Mouse (Mus musculus) retina, adult 2 months (tissue): Measurements from ENCODE around the gene Wbp2nl.
"Not testable (repeated sequence)": the region's sequence is repeated elsewhere in the genome, so short reads cannot be mapped to it uniquely, and the experiment has no call there.

ENCODE experiments used
- DNase-seq: peaks from one replicate; pipeline ENCODE4 v3.0.0-alpha.2; 2012; ENCODE audit warnings: low read depth, low spot score

Gene Wbp2nl

DNA sequence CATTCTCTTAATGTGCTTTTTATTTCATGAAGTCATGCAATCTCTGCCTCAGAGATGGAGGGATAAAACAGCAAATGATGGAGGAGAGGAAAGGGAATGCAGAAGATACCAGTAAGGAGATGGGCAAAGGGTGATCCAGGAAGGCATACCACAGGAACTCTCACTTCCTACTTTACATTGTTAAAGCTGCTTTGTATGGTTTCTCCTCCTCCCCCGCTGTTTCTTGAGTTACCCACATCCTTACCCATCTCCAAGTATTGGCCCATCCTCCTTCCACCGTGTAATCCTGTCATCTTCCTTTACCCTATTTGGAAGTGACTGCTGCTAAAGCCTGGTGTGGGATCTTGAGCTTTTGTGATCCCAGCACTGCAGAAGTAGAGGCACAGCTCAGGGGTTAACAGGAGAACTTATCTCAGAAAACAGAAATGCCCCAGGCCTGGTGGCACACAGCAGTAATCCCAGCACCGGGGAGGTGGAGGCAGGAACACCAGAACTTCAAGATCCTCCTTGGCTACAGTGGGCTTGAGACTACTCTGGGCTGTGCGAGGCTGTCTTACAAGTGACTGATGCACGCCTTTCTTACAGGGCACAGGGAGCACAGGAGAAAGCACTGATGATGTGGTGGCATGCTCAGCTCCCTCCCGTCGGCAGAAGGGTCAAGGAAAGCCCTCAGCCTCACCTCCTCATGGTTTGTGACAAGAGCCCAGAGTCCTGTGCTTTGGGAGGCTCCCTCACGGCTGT is 49.7 kb downstream of the Wbp2nl start:
- DNase-seq, result no peak

DNA sequence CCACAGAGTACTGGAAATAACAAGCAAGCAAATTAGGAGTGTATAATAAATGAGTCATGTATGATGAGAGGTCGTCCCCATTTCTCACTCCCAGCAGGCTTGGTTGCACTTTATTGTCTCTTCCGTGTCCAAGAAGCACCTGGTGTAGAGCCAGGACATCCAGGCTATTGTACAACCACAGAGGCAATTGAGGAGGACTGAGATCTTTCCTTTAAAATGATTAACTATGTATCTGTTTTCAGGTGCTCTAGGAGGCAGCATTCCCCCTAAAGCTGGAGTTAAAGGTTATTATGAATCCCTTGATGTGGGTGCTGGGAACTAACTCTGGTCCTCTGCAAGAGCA is 50.2 kb downstream of the Wbp2nl start:
- DNase-seq, result no peak

DNA sequence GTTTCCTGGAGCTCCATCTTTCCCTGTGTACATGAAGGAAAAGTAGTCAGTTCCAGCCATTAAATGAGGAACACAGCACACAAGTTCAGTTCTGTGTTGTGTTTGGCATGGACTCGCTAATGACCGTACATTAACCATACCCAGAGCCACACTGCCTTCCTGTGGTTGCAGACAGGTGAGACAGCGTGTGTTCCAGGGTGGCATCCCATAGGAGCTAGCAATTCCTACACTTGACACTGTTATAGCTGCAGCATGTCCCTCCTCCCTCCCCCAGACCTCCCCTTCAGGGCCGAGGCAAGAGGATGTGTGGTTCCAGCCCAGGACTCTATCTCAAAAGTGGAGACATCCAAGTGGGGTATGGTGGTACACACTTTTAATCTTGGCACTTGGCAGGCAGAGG is 51.6 kb downstream of the Wbp2nl start:
- no peak for DNase-seq

DNA sequence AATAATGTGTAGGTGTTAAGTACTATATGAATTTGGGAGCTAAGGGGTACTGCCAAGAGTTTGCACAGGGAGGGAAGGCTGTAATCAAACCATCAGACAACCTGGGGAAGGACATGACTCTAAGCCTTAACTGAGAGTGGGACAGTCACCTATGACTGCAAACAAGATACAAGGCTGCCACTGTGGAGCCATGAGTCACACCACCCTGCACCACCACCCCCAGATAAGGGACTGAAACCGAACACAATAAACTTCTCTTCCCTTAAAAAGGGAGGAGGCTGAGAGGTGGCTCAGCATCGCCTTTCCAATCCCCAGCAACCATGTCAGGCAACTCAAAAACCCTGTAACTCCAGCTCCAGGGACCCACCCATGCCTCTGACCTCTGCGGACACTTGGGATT is 52.7 kb downstream of the Wbp2nl start:
- DNase-seq, result no peak

- DNase-seq, result no peak
These were observed 54.5 kb downstream of the Wbp2nl start for GRCm38 (mm10) chr15:82353078-82353744.

DNA sequence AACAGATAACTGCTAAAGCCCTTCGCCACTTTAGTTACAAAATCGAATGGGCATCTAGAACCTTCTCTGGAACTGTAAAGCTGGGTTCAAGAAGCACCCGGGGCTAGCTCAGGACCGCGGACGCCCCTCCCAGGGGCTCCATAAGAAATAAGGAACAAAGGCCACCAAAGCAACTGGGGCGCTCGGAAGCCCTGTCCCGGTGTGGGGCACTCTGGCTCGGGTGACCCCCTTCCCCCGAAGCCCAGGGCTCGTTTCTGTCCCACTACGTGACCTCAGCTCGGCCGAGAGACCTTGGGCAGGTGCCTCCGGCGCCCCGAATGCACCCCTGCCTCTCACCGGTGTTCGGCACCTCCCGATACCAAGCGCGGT is 55.0 kb downstream of the Wbp2nl start:
- no peak for DNase-seq

- peak; percentile 96 for DNase-seq
These were observed 55.6 kb downstream of the Wbp2nl start, which contains the start of gene Ndufa6 for GRCm38 (mm10) chr15:82354126-82354945. Ndufa6 (minus strand) TSS chr15:82354322.

DNA sequence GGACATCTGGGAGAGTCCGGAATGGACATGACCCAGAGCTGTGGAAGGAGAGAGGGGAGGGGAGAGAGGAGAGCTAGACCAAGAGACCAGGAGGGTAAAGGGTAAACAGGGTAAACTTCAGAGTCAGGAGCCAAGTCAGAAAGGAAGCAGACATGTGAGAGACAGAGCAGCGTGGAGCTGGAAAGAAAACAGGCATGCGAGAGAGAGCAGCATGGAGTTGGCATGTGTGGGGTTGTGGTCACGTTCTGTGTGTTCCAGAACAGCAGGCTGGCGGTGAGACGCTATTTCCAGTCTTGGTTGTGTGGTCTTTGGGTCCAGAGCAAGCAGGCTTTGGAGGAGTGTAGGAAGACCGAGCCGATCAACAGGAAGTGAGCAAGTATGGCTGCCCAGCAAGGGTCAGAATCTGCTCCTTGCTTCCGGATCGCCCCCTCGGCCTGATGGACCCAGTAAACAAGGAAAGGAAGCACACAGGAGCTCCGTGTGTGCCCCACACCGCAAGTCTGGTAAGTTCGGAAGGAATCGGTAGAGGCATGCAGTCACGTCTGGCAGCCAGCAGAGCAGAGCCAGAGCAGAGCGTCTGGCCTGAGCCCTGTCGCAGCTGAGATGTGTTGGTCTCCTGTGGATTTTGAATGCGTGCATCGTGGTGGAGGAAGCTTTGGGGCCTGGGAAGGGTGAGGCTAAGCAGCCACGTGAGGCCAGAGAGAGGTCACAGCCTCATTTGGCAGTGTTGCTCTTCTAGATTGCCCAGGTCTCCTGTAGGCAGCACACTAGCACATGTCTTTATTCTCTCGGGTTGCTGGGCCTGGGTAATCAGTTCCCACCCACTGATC is 59.9 kb downstream of the Wbp2nl start:
- DNase-seq, result no peak

GRCm38 (mm10) chr15:82361459-82362018 is 62.8 kb downstream of the Wbp2nl start:
- no peak for DNase-seq

- no peak for DNase-seq
These were observed 63.5 kb downstream of the Wbp2nl start for GRCm38 (mm10) chr15:82362234-82362633.

GRCm38 (mm10) chr15:82363801-82364200 is 65.0 kb downstream of the Wbp2nl start:
- DNase-seq, result not testable (repeated sequence)
